Mouse (Mus musculus): ENCODE measurements at regions not wholly inside any gene's neighbourhood (a gene's known extent, or its start where the extent isn't known, plus 50 kb on each side); places are given as distances from the start of the nearest gene placed in this dataset.

DNA sequence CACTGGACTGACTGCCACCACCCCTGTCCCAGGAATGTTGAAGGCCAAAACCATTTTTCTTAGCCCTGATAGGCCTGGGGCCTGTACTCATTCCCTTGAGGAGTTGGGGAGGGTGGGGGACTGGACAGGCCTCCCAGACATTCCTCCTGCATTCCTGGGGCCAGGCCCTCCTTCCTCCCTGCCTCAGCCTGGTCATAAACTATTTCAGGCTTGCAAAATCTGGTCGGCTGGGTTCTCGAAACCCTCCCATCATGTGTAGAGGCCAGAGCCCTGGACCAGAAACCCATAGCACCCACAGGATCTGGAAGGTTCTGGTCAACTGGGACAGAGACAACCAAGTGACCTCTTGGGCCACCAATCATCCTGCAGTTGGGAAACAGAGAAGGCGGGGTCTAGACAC lies 87.2 kb downstream of the Vegfa start:
- Histone ChIP-seq H3K9ac (ENCODE audit: insufficient read depth, low read depth) (no peak overlapping the region), H3K36me3 (replicated peaks in 1 of 2; ENCODE audit: control insufficient read depth in 1 of 2, insufficient read depth in 1 of 2, low read length in 1 of 2) (no peaks in the 10 kb centered on the region), H3K4me3 (replicated peaks in 1 of 3; ENCODE audit: low read depth in 2 of 3, low read length in 2 of 3, poor library complexity in 1 of 3) (no peak overlapping the region), H3K4me1 (ENCODE audit: control insufficient read depth in 1 of 2, insufficient read depth in 2 of 2) (no peaks in the 10 kb centered on the region), H3K9me3 (replicated peaks; ENCODE audit: low read length) (peaks cover 23% of the 10 kb centered on the region), H3K27me3 (replicated peaks) (peaks cover 84% of the 10 kb centered on the region), H3K4me2 (ENCODE audit: insufficient read depth, low read depth, poor library complexity, severe bottlenecking) (no peak overlapping the region), H3K79me2 (replicated peaks; ENCODE audit: control insufficient read depth, extremely low read depth, insufficient read depth, poor library complexity, severe bottlenecking) (no peaks in the 10 kb centered on the region), H3K27ac (ENCODE audit: insufficient read depth, low read depth) (no peak overlapping the region)
- dilution Hi-C loops (cut with MboI; ENCODE audit: extremely low pct_ligation_motif_present, extremely low pct_unique_long_range_greater_than_20kb, low sequenced_read_pairs): no loop called here
- in situ Hi-C loops (cut with MboI; ENCODE audit: low pct_ligation_motif_present, low pct_unique_long_range_greater_than_20kb, low sequenced_read_pairs): no loop called here
- no peak for TF ChIP-seq USF2 (conservative IDR thresholded peaks at IDR 0.05; ENCODE audit: low read depth, low read length)
- DNase-seq (ENCODE audit: extremely low read depth): no peak

DNA sequence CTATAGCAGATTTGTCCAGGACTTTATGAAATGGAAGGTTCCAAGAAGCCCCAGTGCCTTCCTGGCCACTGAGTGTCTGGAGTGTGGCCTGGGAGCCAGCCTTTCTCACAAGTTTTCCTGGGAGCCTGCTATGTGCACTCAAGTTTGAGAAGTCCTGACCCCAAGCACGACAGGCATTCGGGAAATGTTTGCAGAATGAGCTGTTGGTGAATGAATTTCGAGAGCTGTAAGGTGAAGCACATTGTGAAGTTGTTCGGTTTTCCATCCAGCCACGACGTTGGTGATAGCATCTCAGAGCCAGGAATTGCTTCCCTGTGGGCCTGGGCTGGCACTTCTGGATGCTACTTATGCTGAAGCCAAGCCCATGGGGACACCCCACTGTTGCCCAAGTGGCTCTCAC lies 88.9 kb downstream of the Vegfa start:
- dilution Hi-C loops (cut with MboI; ENCODE audit: extremely low pct_ligation_motif_present, extremely low pct_unique_long_range_greater_than_20kb, low sequenced_read_pairs) (no loop called here), in situ Hi-C loops (cut with MboI; ENCODE audit: low pct_ligation_motif_present, low pct_unique_long_range_greater_than_20kb, low sequenced_read_pairs) (no loop called here)

DNA sequence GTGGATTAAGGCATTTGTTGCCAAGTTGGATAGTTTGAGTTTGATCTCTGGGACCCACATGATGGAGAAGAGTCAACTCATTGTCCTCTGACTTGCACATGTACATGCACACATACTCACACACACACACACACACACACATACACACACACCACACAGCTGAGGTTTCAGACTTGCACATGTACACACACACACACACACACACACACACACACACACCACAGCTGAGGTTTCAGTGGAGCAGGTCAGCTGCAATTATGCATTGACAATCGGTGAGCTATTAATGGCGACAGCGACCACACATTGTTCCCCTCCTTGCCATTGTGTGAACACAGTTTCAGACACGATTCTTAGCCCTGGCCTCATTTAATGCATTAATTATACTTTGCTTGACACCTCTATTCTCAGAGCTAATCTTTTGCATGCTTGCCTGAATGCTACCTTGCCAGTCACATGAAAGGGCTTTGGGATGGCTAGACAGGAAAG lies 90.2 kb downstream of the Vegfa start:
- no peak for TF ChIP-seq ZMIZ1 (IDR thresholded peaks at IDR 0.05; ENCODE audit: low read depth, low read length)
- no peak for TF ChIP-seq GABPA (IDR thresholded peaks at IDR 0.05; ENCODE audit: insufficient replicate concordance, low read depth, low read length)
- no peak for TF ChIP-seq USF1 (IDR thresholded peaks at IDR 0.05; ENCODE audit: low read depth, low read length)
- TF ChIP-seq E2F4 (IDR thresholded peaks at IDR 0.05; ENCODE audit: insufficient replicate concordance, low read depth, low read length): no peak
- TF ChIP-seq HCFC1 (IDR thresholded peaks at IDR 0.05; ENCODE audit: low read depth, low read length): no peak
- no peak overlapping the region for H3K9ac ChIP-seq (ENCODE audit: insufficient read depth, low read depth)
- no peak overlapping the region for H3K4me3 ChIP-seq (replicated peaks in 1 of 3; ENCODE audit: low read depth in 2 of 3, low read length in 2 of 3, poor library complexity in 1 of 3)
- no peaks in the 10 kb centered on the region for H3K9me3 ChIP-seq (replicated peaks; ENCODE audit: low read length)
- in situ Hi-C loops (cut with MboI; ENCODE audit: low pct_ligation_motif_present, low pct_unique_long_range_greater_than_20kb, low sequenced_read_pairs) (no loop called here), dilution Hi-C loops (cut with MboI; ENCODE audit: extremely low pct_ligation_motif_present, extremely low pct_unique_long_range_greater_than_20kb, low sequenced_read_pairs) (no loop called here)
- no peak for DNase-seq (ENCODE audit: extremely low read depth)
- no peak overlapping the region for H3K4me2 ChIP-seq (ENCODE audit: insufficient read depth, low read depth, poor library complexity, severe bottlenecking)
- H3K27me3 ChIP-seq (replicated peaks): peaks cover 84% of the 10 kb centered on the region
- H3K27ac ChIP-seq (ENCODE audit: insufficient read depth, low read depth): no peak overlapping the region
- no peaks in the 10 kb centered on the region for H3K36me3 ChIP-seq (replicated peaks in 1 of 2; ENCODE audit: control insufficient read depth in 1 of 2, insufficient read depth in 1 of 2, low read length in 1 of 2)
- no peaks in the 10 kb centered on the region for H3K79me2 ChIP-seq (replicated peaks; ENCODE audit: control insufficient read depth, extremely low read depth, insufficient read depth, poor library complexity, severe bottlenecking)
- no peaks in the 10 kb centered on the region for H3K4me1 ChIP-seq (ENCODE audit: control insufficient read depth in 1 of 2, insufficient read depth in 2 of 2)

More for the DNA sequence above, 88.9 kb downstream of the Vegfa start:
- no peaks in the 10 kb centered on the region for H3K36me3 ChIP-seq (replicated peaks in 1 of 2; ENCODE audit: control insufficient read depth in 1 of 2, insufficient read depth in 1 of 2, low read length in 1 of 2)
- H3K27ac ChIP-seq (ENCODE audit: insufficient read depth, low read depth): no peak overlapping the region
- peaks cover 83% of the 10 kb centered on the region for H3K27me3 ChIP-seq (replicated peaks)
- H3K9me3 ChIP-seq (replicated peaks; ENCODE audit: low read length): peaks cover 5% of the 10 kb centered on the region
- TF ChIP-seq RAD21 (IDR thresholded peaks at IDR 0.05; ENCODE audit: low read depth, low read length): no peak
- TF ChIP-seq GABPA (IDR thresholded peaks at IDR 0.05; ENCODE audit: insufficient replicate concordance, low read depth, low read length): no peak
- no peak for TF ChIP-seq MAX (IDR thresholded peaks at IDR 0.05; ENCODE audit: low read length)
- no peak for TF ChIP-seq BHLHE40 (IDR thresholded peaks at IDR 0.05; ENCODE audit: low read depth, low read length)
- TF ChIP-seq CHD2 (IDR thresholded peaks at IDR 0.05; ENCODE audit: low read length): no peak
- TF ChIP-seq EP300 (IDR thresholded peaks at IDR 0.05; ENCODE audit: low read length): no peak
- TF ChIP-seq MAZ (IDR thresholded peaks at IDR 0.05; ENCODE audit: low read depth, low read length): no peak
- no peak for TF ChIP-seq CTCF (conservative IDR thresholded peaks at IDR 0.05 in 1 of 2, IDR thresholded peaks at IDR 0.05 in 1 of 2; ENCODE audit: low read depth in 2 of 2, low read length in 2 of 2)
- no peak for TF ChIP-seq CHD1 (IDR thresholded peaks at IDR 0.05; ENCODE audit: low read depth, low read length)
- no peak for TF ChIP-seq JUND (conservative IDR thresholded peaks at IDR 0.05; ENCODE audit: low read depth, low read length)
- TF ChIP-seq KAT2A (IDR thresholded peaks at IDR 0.05; ENCODE audit: insufficient replicate concordance, low read length): no peak
- TF ChIP-seq TCF12 (IDR thresholded peaks at IDR 0.05; ENCODE audit: low read depth, low read length): no peak
- TF ChIP-seq POLR2AphosphoS2 (IDR thresholded peaks at IDR 0.05; ENCODE audit: low read depth, low read length): no peak
- TF ChIP-seq USF2 (conservative IDR thresholded peaks at IDR 0.05; ENCODE audit: low read depth, low read length): no peak
- TF ChIP-seq NELFE (IDR thresholded peaks at IDR 0.05; ENCODE audit: low read depth, low read length): no peak
- TF ChIP-seq IRF4 (IDR thresholded peaks at IDR 0.05; ENCODE audit: low read depth, low read length): no peak
- no peak for TF ChIP-seq SMC3 (IDR thresholded peaks at IDR 0.05; ENCODE audit: low read depth, low read length)
- no peak for TF ChIP-seq POLR2A (IDR thresholded peaks at IDR 0.05; ENCODE audit: low read depth, low read length)
- TF ChIP-seq MXI1 (IDR thresholded peaks at IDR 0.05; ENCODE audit: low read depth, low read length): no peak
- H3K9ac ChIP-seq (ENCODE audit: insufficient read depth, low read depth): no peak overlapping the region
- H3K79me2 ChIP-seq (replicated peaks; ENCODE audit: control insufficient read depth, extremely low read depth, insufficient read depth, poor library complexity, severe bottlenecking): no peaks in the 10 kb centered on the region
- H3K4me1 ChIP-seq (ENCODE audit: control insufficient read depth in 1 of 2, insufficient read depth in 2 of 2): no peaks in the 10 kb centered on the region
- H3K4me2 ChIP-seq (ENCODE audit: insufficient read depth, low read depth, poor library complexity, severe bottlenecking): no peak overlapping the region
- no peak overlapping the region for H3K4me3 ChIP-seq (replicated peaks in 1 of 3; ENCODE audit: low read depth in 2 of 3, low read length in 2 of 3, poor library complexity in 1 of 3)
- DNase-seq (ENCODE audit: extremely low read depth): no peak

All from CH12.LX (cell line).